Mouse (Mus musculus) limb, embryonic 11.5 days (tissue): Measurements from ENCODE around the gene Aifm3. TPM values are rescaled to one million over a fixed set of nuclear protein-coding genes. Genes with fewer than 3 reads are reported as not detected.

Experiments
- ATAC-seq: fragments of 200-750 bp; cut with Nextera tagmentation; 2 replicates; pipeline ENCODE4 v1.8.0; 2017; ENCODE audit warnings: low read depth; ENCODE audit not compliant: insufficient number of reproducible peaks, low FRiP score, low TSS enrichment
- DNase-seq: peaks from one replicate; pipeline ENCODE4 v3.0.0-alpha.2; 2015; ENCODE audit warnings: low spot score
- H3K27ac ChIP-seq: fragments of 300-500 bp; sonication (generic); replicated peaks from 2 replicates; pipeline ENCODE4 v1.5.1; 2014; ENCODE audit warnings: low read depth, mild to moderate bottlenecking, low read length
- H3K27me3 ChIP-seq: fragments of 300-500 bp; sonication (generic); 2 replicates; pipeline ENCODE4 v1.6.1; 2014; ENCODE audit warnings: mild to moderate bottlenecking, low read length, mixed read lengths; ENCODE audit not compliant: control insufficient read depth, insufficient read depth
- H3K36me3 ChIP-seq: fragments of 300-500 bp; sonication (generic); 2 replicates; pipeline ENCODE4 v1.6.1; 2014; ENCODE audit warnings: mild to moderate bottlenecking, low read length, moderate library complexity, mixed read lengths; ENCODE audit not compliant: control insufficient read depth, insufficient read depth
- H3K4me1 ChIP-seq: fragments of 300-500 bp; sonication (generic); 2 replicates; pipeline ENCODE4 v1.6.1; 2014; ENCODE audit warnings: low read length, mixed read lengths; ENCODE audit not compliant: control insufficient read depth, insufficient read depth
- H3K4me2 ChIP-seq: fragments of 300-500 bp; sonication (generic); 2 replicates; pipeline ENCODE4 v1.6.1; 2014; ENCODE audit warnings: low read depth, mild to moderate bottlenecking, moderate library complexity; ENCODE audit not compliant: severe bottlenecking
- H3K4me3 ChIP-seq: fragments of 300-500 bp; sonication (generic); 2 replicates; pipeline ENCODE4 v1.5.1; 2014; ENCODE audit warnings: low read depth, low read length
- H3K9ac ChIP-seq: fragments of 300-500 bp; sonication (generic); 2 replicates; pipeline ENCODE4 v1.6.1; 2014; ENCODE audit warnings: mild to moderate bottlenecking, low read length
- H3K9me3 ChIP-seq: fragments of 300-500 bp; sonication (generic); 2 replicates; pipeline ENCODE4 v1.6.1; 2016; ENCODE audit warnings: low read length; ENCODE audit not compliant: control insufficient read depth
- WGBS: fragments of 180-500 bp; shearing (Covaris S2); extraction: QIAGEN DNeasy Blood & Tissue Kit; methylation state at CpG from one replicate; pipeline ENCODE4 v1.1.7; 2014; 5-methylcytosine and 5-hydroxymethylcytosine counted together
- polyA plus RNA-seq: library from polyadenylated mRNA; unstranded; fragments of >200 nt; fragmentation: Nextera tagmentation; extraction: Ambion mirVana; gene quantifications from 2 replicates; pipeline ENCODE4 v1.2.1, GENCODE M21; 2014

Aifm3 gene
- polyA plus RNA-seq, 1 experiment from 2014 or later: 0.63 TPM

GRCm38 (mm10) chr16:17509240-17509597 lies 19.8 kb downstream of the Aifm3 start:
- Histone ChIP-seq H3K9me3 (no peaks in the 10 kb centered on the region), H3K4me1 (0 out of 2 replicates have a peak, but pooled peaks cover 5% of the 10 kb centered on the region), H3K36me3 (no peaks in the 10 kb centered on the region; the same call in 1 of the 2 replicates), H3K27ac (no peak overlapping the region; the same call in 1 of the 2 replicates), H3K4me3 (peak overlapping the region; percentile 70), H3K27me3 (no peaks in the 10 kb centered on the region), H3K9ac (peak overlapping the region; percentile 83), H3K4me2 (peak overlapping the region; percentile 73)
- no peak for DNase-seq
- ATAC-seq: no peak
- 14% methylated on average over 9 of the region's 9 CpGs for WGBS

GRCm38 (mm10) chr16:17510143-17510542 lies 20.7 kb downstream of the Aifm3 start:
- 0 out of 2 replicates have a peak overlapping the region, but pooled peaks have one; percentile 3 for H3K4me2 ChIP-seq
- no peak overlapping the region for H3K9ac ChIP-seq
- H3K4me1 ChIP-seq: 0 out of 2 replicates have a peak, but pooled peaks cover 5% of the 10 kb centered on the region
- DNase-seq (no peak), ATAC-seq (no peak)
- no peak overlapping the region for H3K4me3 ChIP-seq
- no peaks in the 10 kb centered on the region for H3K27me3 ChIP-seq
- WGBS: 98% methylated on average over 2 of the region's 2 CpGs
- H3K9me3 ChIP-seq: no peaks in the 10 kb centered on the region
- no peaks in the 10 kb centered on the region; the same call in 1 of the 2 replicates for H3K36me3 ChIP-seq
- H3K27ac ChIP-seq: no peak overlapping the region

- 0 out of 2 replicates have a peak, but pooled peaks cover 5% of the 10 kb centered on the region for H3K4me1 ChIP-seq
- no peak overlapping the region for H3K4me3 ChIP-seq
- ATAC-seq (no peak), DNase-seq (no peak)
- H3K9me3 ChIP-seq: no peaks in the 10 kb centered on the region
- no peak overlapping the region for H3K4me2 ChIP-seq
- no peak overlapping the region for H3K9ac ChIP-seq
- no peaks in the 10 kb centered on the region for H3K27me3 ChIP-seq
- 94% methylated on average over 2 of the region's 2 CpGs for WGBS
- H3K36me3 ChIP-seq: peaks cover 2% of the 10 kb centered on the region; the same call in 1 of the 2 replicates
- H3K27ac ChIP-seq: no peak overlapping the region
Observed at GRCm38 (mm10) chr16:17510686-17511085, 21.3 kb downstream of the Aifm3 start.

GRCm38 (mm10) chr16:17511431-17511830 lies 22.0 kb downstream of the Aifm3 start:
- 0 out of 2 replicates have a peak, but pooled peaks cover 5% of the 10 kb centered on the region for H3K4me1 ChIP-seq
- no peak overlapping the region for H3K4me3 ChIP-seq
- H3K27ac ChIP-seq: no peak overlapping the region
- H3K4me2 ChIP-seq: no peak overlapping the region
- ATAC-seq (no peak), DNase-seq (no peak)
- no peaks in the 10 kb centered on the region for H3K9me3 ChIP-seq
- peaks cover 2% of the 10 kb centered on the region; the same call in 1 of the 2 replicates for H3K36me3 ChIP-seq
- H3K27me3 ChIP-seq: no peaks in the 10 kb centered on the region
- WGBS: 95% methylated on average over 4 of the region's 4 CpGs
- no peak overlapping the region for H3K9ac ChIP-seq

- H3K4me2 ChIP-seq: no peak overlapping the region
- no peak for DNase-seq
- no peak overlapping the region for H3K27ac ChIP-seq
- no peaks in the 10 kb centered on the region for H3K4me1 ChIP-seq
- H3K27me3 ChIP-seq: no peaks in the 10 kb centered on the region
- no peak overlapping the region for H3K9ac ChIP-seq
- no peak overlapping the region for H3K4me3 ChIP-seq
- whole genome bisulfite sequencing: 85% methylated on average over 2 of the region's 2 CpGs
- no peaks in the 10 kb centered on the region for H3K9me3 ChIP-seq
- no peak for ATAC-seq
- H3K36me3 ChIP-seq: peaks cover 31% of the 10 kb centered on the region
Observed at GRCm38 (mm10) chr16:17518910-17519309, 29.5 kb downstream of the Aifm3 start.

GRCm38 (mm10) chr16:17524156-17524555 lies 34.7 kb downstream of the Aifm3 start:
- ATAC-seq (no peak), DNase-seq (no peak)
- Histone ChIP-seq H3K9me3 (no peaks in the 10 kb centered on the region), H3K27me3 (no peaks in the 10 kb centered on the region), H3K9ac (no peak overlapping the region), H3K4me2 (no peak overlapping the region), H3K4me3 (no peak overlapping the region), H3K36me3 (peaks cover 57% of the 10 kb centered on the region), H3K27ac (no peak overlapping the region), H3K4me1 (no peaks in the 10 kb centered on the region)
- WGBS: 95% methylated on average over 11 of the region's 11 CpGs

GRCm38 (mm10) chr16:17525524-17525923 lies 36.1 kb downstream of the Aifm3 start:
- WGBS: 83% methylated on average over 3 of the region's 3 CpGs
- ATAC-seq (no peak), DNase-seq (no peak)
- no peaks in the 10 kb centered on the region for H3K27me3 ChIP-seq
- no peak overlapping the region for H3K9ac ChIP-seq
- H3K4me3 ChIP-seq: no peak overlapping the region
- no peaks in the 10 kb centered on the region for H3K4me1 ChIP-seq
- no peak overlapping the region for H3K4me2 ChIP-seq
- H3K9me3 ChIP-seq: no peaks in the 10 kb centered on the region
- no peak overlapping the region for H3K27ac ChIP-seq
- H3K36me3 ChIP-seq: peaks cover 55% of the 10 kb centered on the region

GRCm38 (mm10) chr16:17526223-17526622 lies 36.8 kb downstream of the Aifm3 start:
- Histone ChIP-seq H3K27ac (no peak overlapping the region), H3K9ac (no peak overlapping the region), H3K36me3 (peaks cover 49% of the 10 kb centered on the region), H3K4me1 (no peaks in the 10 kb centered on the region), H3K4me2 (no peak overlapping the region), H3K27me3 (no peaks in the 10 kb centered on the region), H3K9me3 (no peaks in the 10 kb centered on the region), H3K4me3 (no peak overlapping the region)
- no peak for ATAC-seq
- no peak for DNase-seq
- WGBS: 89% methylated on average over 6 of the region's 6 CpGs

GRCm38 (mm10) chr16:17527606-17528005 lies 38.2 kb downstream of the Aifm3 start:
- no peak for DNase-seq
- Histone ChIP-seq H3K4me3 (no peak overlapping the region), H3K36me3 (peaks cover 37% of the 10 kb centered on the region), H3K9ac (no peak overlapping the region), H3K4me1 (peaks cover 4% of the 10 kb centered on the region; the same call in 1 of the 2 replicates), H3K27me3 (no peaks in the 10 kb centered on the region), H3K4me2 (no peak overlapping the region), H3K27ac (no peak overlapping the region), H3K9me3 (no peaks in the 10 kb centered on the region)
- no peak for ATAC-seq
